Mouse (Mus musculus) right cerebral cortex, postnatal 14 days (tissue): Measurements from ENCODE around the gene Il34.

ENCODE experiments used
- DNase-seq: peaks from one replicate; pipeline ENCODE4 v3.0.0; 2022

Il34 gene

DNA sequence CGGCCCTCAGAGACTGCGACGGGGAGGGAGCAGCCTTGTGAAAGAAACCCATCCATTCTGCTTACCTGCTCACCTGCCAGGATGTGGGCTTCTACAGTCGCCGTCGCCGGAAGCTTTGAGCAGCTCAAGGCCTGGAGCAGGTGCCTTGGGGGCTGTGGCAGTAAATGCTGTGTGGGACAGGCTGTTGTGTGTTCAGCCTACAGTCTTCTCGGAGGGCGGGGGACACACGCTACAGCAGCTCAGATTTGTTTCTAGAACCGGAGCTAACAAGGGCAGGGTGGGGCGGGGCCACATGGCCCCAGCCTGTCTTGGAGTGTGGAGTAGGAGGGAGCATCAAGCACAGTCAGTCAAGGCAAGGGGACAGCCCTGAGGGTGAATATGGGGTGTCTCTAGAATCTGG is at the start of gene Il34:
Gene Il34, minus strand, starts transcription at position 256 of the 400 bp plus-strand sequence.
- DNase-seq = no peak

DNA sequence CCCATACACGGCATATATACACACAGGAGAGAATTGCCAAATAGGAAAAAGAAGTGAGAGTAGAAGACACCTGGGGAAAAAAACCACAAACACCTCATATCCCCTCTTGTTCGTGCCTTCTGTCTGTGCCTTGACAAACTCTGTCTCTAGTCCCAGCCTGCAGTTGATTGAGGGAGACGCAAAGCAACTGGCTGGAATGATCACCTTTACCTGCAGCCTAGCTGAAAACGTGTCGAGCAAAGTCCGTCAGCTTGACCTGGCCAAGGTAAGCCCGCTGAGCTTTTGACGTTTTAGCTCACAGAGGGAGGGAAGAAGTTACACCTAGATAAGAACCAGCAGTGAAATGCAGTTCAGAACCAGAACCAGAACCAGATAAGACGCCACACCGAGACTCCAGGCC is 45.5 kb upstream of the Il34 start:
- no peak for DNase-seq

GRCm38 (mm10) chr8:110847645-110848495 is 42.1 kb upstream of the Il34 start:
- no peak for DNase-seq

- no peak for DNase-seq
Observed at GRCm38 (mm10) chr8:110847171-110847549, 41.4 kb upstream of the Il34 start.

- DNase-seq = peak; percentile 81
Observed at GRCm38 (mm10) chr8:110846405-110847170, 40.9 kb upstream of the Il34 start, which contains the start of the genes Cog4 and Sf3b3. Gene Cog4, plus strand, starts transcription at chr8:110846600. Gene Sf3b3, minus strand, starts transcription at chr8:110846787.

GRCm38 (mm10) chr8:110845821-110846404 is 40.2 kb upstream of the Il34 start:
- no peak for DNase-seq

- no peak for DNase-seq
Observed at GRCm38 (mm10) chr8:110844941-110845340, 39.2 kb upstream of the Il34 start.

DNA sequence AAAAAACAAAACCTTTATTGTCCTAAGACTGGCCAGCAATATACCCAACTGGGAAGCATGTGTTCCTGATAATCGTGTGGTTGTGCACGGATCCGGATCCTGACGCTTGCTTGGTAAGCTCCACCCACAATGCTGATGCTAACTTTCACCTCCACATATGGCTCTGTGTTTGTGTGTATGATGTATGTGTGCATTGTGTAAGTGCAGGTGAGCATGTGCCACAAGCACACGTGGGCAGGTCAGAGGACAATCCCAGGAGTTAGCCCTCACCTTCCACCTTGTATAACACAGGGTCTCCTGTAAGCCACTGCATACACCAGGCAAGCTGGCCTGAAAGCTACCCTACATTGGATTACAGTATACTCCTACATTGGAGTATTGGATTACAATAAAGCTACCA is 37.5 kb upstream of the Il34 start:
- no peak for DNase-seq

DNA sequence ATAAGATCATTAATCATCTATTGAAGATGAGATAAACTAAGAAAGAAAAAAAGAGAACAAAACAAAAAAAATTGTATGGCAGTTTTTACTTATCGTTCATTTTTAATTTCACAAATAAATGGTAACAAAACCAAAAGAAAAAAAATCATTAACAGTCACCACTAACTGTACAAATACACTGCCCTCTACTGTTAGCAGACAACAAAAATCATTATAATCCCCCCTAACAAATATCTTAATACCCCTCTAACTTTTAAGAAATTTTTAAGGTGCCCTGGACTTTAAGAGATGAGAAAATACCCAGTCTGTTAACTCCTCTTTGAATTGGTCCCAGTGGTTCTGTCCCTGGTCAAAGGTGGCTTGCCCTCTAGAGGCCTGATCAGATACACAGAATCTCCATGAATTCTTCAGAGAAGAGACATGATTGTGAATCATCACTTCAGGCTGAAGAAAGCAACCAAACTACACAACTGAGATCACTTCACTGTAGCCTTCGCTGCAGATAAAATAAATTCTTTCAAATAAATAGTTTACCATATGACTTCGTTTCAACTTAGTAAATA is 36.4 kb upstream of the Il34 start:
- no peak for DNase-seq

DNA sequence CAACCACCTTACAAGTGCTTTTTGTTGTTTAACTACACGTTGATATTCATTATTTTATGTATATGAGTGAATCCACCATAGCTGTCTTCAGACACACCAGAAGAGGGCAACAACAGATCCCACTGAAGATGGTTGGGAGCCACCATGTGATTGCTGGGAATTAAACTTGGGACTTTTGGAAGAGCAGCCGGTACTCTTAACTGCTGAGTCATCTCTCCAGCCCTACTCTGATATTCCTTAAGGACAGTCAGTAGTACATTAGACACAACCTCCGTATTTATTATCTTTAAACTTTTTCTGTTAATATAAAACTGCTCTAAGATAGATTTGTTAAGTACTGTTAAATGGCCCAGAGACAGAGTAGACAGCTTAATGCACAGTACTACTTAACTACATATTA is 26.2 kb upstream of the Il34 start:
- DNase-seq = no peak

DNA sequence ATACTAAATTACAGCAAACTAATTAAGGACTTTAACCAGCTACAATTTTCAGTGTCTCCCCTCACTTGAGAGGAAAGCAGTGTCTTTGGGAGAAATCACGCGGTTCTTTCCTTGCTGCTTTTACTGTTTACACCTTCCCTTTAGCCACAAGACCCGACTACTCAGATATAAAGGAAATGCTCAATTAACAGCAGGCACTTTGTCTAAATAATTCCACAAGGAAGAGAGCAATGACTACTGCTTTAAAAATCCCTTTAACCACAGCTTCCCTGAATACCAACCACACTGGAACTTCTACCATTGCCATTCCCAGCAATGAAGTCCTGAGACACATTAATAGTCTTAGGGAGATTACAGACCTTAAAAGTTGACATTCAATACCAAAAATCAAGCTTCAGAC is 22.8 kb upstream of the Il34 start:
- no peak for DNase-seq

DNA sequence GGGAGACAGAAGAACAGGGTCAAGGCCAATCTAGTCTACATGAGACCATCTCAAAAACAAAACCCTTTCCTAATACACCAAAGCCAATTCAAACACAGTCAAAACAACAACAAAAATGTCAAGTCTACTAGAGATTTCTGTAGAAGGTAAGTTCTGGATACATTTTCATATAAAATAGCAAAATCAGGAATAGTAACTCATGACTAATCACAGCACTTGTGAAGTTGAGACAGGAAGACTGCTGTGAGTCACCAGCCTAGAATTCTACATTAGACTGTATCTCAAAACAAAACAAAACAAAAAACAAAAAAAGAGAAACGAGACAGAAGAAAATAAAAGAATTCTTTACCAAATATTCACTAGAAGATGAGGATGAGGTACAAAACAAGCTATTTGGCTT is 19.1 kb upstream of the Il34 start:
- no peak for DNase-seq

GRCm38 (mm10) chr8:110821960-110822359 is 16.2 kb upstream of the Il34 start:
- no peak for DNase-seq

DNA sequence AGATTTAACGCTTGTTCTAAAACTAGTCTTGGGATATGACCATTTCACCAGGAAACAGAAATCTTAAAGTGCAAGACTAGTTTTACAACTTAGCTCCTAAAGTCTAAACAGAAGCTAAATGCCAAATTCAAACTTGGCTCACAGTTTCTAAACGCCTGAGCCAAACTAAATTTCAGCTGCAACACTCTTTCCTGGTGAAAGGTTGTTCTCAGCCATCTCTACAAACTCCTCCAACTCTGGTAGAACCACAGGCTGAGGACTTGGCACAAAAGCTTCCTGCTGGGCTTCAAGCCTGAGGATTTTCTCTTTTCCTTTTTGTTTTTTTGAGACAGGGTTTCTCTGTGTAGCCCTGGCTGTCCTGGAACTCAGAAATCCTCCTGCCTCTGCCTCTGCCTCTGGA is 14.5 kb upstream of the Il34 start:
- DNase-seq = no peak

DNA sequence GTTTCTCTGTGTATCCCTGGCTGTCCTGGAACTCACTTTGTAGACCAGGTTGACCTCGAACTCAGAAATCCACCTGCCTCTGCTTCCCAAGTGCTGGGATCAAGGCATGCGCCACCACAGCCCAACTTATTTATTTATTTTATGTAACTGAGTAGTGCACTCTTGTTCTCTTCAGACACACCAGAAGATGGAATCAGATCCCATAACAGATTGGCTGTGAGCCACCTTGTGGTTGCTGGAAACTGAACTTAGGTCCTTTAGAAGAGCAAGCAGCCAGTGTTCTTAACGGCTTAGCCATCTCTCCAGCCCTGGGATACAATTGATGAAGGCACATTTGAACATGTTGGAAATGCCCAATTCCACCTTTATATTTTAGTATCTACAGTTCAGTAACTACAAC is 12.9 kb upstream of the Il34 start:
- DNase-seq = no peak

DNA sequence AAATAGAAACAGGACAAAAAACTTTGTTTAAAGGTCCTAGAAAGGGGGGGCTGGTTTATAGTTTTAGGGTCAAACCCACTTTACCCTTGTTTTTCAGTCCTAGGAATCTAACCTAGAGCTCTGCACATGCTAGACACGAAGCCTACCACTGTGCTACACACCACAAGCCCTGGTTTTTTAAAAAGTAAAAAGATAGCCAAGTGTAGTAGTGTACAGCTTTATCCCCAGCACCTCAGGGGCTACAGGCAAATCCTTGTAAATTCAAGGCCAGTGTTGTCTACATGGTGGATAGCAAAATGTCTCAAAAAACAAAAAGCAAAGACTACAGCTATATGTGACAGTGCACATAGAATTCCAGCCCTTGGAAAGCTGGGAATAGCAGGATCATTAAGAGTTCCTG is 11.3 kb upstream of the Il34 start:
- no peak for DNase-seq

GRCm38 (mm10) chr8:110815308-110815707 is 9.6 kb upstream of the Il34 start:
- no peak for DNase-seq

- DNase-seq = no peak
Observed at GRCm38 (mm10) chr8:110813081-110813812, 7.5 kb upstream of the Il34 start.

GRCm38 (mm10) chr8:110812349-110813080 is 6.8 kb upstream of the Il34 start:
- DNase-seq = no peak

DNA sequence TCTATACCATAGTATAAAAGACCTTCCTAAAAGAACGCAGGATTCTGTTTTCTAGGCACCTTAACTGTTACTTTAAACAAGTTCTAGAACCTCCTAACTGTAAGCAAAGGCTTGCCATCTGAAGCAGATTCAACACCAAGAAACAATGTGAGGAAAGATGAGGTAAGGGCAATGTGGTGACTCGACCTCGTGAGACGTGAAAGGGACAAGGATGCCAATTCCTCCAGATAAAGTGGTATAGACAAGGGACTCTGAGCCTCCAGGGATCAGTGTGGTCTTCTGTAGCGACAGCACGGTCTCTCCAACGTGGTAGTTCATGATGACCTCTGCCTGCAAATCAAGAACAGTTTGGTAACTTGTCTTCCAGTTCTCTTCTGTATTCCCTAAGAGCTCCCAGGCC is 6.1 kb upstream of the Il34 start:
- no peak for DNase-seq

- no peak for DNase-seq
Observed at GRCm38 (mm10) chr8:110811116-110811515, 5.4 kb upstream of the Il34 start.

DNA sequence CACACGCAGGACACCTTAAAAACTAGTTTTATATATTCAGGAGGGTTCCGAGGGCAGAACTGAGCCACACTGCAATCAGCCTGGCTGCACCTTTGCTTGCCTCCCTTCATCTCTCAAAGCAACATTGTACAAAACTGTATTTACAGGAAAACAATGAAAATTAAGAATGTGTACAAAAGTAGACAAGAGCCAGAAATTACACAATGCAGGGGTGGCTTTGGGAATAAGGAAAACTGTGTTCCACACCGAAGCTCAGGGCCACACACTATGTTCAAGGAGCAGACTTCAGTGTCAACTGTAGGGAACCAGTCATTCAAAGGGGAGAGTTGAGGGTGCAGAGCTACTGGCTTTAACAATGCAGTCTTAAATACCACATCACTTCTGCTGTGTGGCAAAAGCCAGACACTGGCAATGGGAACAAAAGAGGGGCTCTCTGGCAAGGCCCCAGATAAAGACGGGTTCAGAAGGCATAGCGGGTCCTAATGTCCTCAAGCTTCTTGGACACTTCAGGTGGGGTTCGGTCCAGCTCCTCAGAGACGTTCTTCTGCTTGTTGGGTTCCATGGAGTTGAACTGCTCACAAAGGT is 4.8 kb upstream of the Il34 start:
- DNase-seq = no peak
